Comparison of ENCODE assay signal across 13 mouse cellular contexts in the genomic region with DNA sequence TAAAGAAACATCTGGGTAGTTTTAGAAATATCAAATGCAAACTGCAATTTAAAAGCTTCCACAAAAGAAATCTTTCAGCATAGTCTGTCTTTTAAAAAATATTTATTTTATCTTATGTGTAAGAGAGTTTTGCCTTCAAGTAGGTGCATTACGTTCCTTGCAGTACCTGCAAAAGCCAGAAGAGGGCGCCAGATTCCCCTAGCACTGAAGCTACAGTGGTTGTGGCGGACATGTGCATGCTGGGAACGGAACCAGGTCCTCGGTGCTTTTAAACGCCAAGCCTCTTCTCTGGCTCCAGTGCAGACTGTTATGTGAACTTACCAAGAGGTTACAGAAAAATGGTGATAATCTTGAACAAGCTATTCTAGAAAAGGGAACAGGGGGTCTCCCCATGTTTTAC. TPM values are rescaled to one million over a fixed set of nuclear protein-coding genes. Genes with fewer than 3 reads are reported as not detected.
DNase-seq lines count a peak whose midpoint lies in the region; ATAC-seq and TF ChIP-seq lines count a peak whose summit lies in the region.
"Had no signal": no experiment of that assay in that cellular context is flagged by ENCODE, and none has a peak within 500 bp of the region (broad histone marks: within the 10 kb centered on the region; RNA-seq: fewer than 3 reads in every experiment).

No protein-coding gene starts in this region.

- H3K27ac ChIP-seq in heart, adult 2 months = no peak overlapping the region
- H3K27ac ChIP-seq: liver, embryonic 15.5 days; neural tube, embryonic 13.5 days had no signal

- no peak for ATAC-seq in Patski
- ATAC-seq in megakaryocyte progenitor cell, adult 5-6 weeks (replicated peaks; ENCODE audit: poor library complexity) = 0 out of 2 replicates have a peak, but pooled peaks have one; percentile 35

- no peaks in the 10 kb centered on the region for H3K36me3 ChIP-seq in heart, adult 2 months (ENCODE audit: control insufficient read depth, insufficient read depth, low read length)
- H3K36me3 ChIP-seq: liver, embryonic 15.5 days; neural tube, embryonic 13.5 days had no signal

- H3K4me3 ChIP-seq in heart, adult 2 months = no peak overlapping the region
- H3K4me3 ChIP-seq: liver, embryonic 15.5 days; neural tube, embryonic 13.5 days had no signal

- intact Hi-C loops in heart, adult 2 months (cut with DNase I) = no loop called here
- intact Hi-C loops in heart, postnatal 25 days (cut with DNase I) = no loop called here

- POLR2A ChIA-PET in Patski (lab: Charles Lee) = no interaction called here

- in situ Hi-C loops in Patski (cut with MboI; ENCODE audit: low pct_unique_long_range_greater_than_20kb) = no loop called here

- H3K79me2 ChIP-seq in heart, adult 2 months (replicated peaks; ENCODE audit: control insufficient read depth, insufficient read depth, low read length) = no peaks in the 10 kb centered on the region

- no peak overlapping the region for H3K9ac ChIP-seq in heart, adult 2 months (ENCODE audit: low read depth, low read length)
- H3K9ac ChIP-seq: liver, embryonic 15.5 days; neural tube, embryonic 13.5 days had no signal

- CTCF ChIA-PET in Patski (lab: Charles Lee) = interaction anchor here (0.8 to 1.0 kb wide), 2 partner anchors 11 to 12 kb away, joined by 3 read pairs; no protein-coding TSS in a partner anchor

- DNase-seq in heart, adult 2 months = no peak
- no peak for DNase-seq in heart, postnatal 25 days (ENCODE audit: low spot score)
- peak; percentile 39 for DNase-seq in 3T3-L1 (ENCODE audit: low read depth, low spot score)
- DNase-seq in Patski (ENCODE audit: low read depth, low spot score) = no peak
- DNase-seq in urinary bladder, adult 2 months (ENCODE audit: low spot score) = no peak
- DNase-seq in heart, adult 9 months (ENCODE audit: low spot score in 2 of 2) = no peak
- no peak for DNase-seq in left cerebral cortex, adult 11 months (ENCODE audit: low spot score)
- DNase-seq: gastrocnemius, postnatal 25 days; kidney, adult 8-10 months had no signal

- no peaks in the 10 kb centered on the region for H3K27me3 ChIP-seq in heart, adult 2 months (ENCODE audit: control insufficient read depth, insufficient read depth, low read length)
- H3K27me3 ChIP-seq in Patski = no peaks in the 10 kb centered on the region
- H3K27me3 ChIP-seq: liver, embryonic 15.5 days; neural tube, embryonic 13.5 days had no signal

- TF ChIP-seq CTCF in heart, adult 2 months (IDR thresholded peaks at IDR 0.05) = peak; percentile 79
- TF ChIP-seq CTCF in Patski (IDR thresholded peaks at IDR 0.05) = peak; percentile 66

- 70% methylated on average over 6 of the region's 6 CpGs for WGBS in heart, adult 2 months

- TF ChIP-seq POLR2A in heart, adult 2 months (IDR thresholded peaks at IDR 0.05; ENCODE audit: insufficient read depth, low read depth, low read length) = no peak

- TF ChIP-seq EP300 in heart, adult 2 months (IDR thresholded peaks at IDR 0.05; ENCODE audit: insufficient read depth, low read depth, low read length) = no peak

- peaks cover 18% of the 10 kb centered on the region for H3K4me1 ChIP-seq in heart, adult 2 months (ENCODE audit: control insufficient read depth, insufficient read depth, low read length)
- H3K4me1 ChIP-seq: neural tube, embryonic 13.5 days had no signal

RNA-seq across cellular contexts. Expression of a gene that starts 16.3 kb away (rescaled TPM):
- 1 to 10 TPM; 4.4 to 5.4 TPM for total RNA-seq in heart, adult 2 months (2021)
- 5.2 and 7.3 TPM in 2 replicates for polyA plus RNA-seq in heart, adult 2 months (2012; rRNA removed)
- total RNA-seq in heart, postnatal 25 days (2021) = 1 to 10 TPM; 5.7 to 6.3 TPM
- polyA plus RNA-seq in Patski (2021) = 4.7 TPM
- total RNA-seq in megakaryocyte progenitor cell, adult 5-6 weeks (2015) = 0.89 and 1.2 TPM in 2 replicates
- total RNA-seq in megakaryocyte progenitor cell, adult 5-6 weeks (2017) = 3.2 and 4.6 TPM in 2 replicates
- 14.0 and 15.4 TPM in 2 replicates for polyA plus RNA-seq in urinary bladder, adult 2 months (2012; rRNA removed)

RNA-seq across cellular contexts. Expression of a gene that starts 32.3 kb away (rescaled TPM):
- 10 to 100 TPM; 15.2 to 16.0 TPM for total RNA-seq in heart, adult 2 months (2021)
- 15.3 and 20.1 TPM in 2 replicates for polyA plus RNA-seq in heart, adult 2 months (2012; rRNA removed)
- total RNA-seq in heart, postnatal 25 days (2021) = 10 to 100 TPM; 17.7 to 31.0 TPM
- polyA plus RNA-seq in Patski (2021) = 11.2 TPM
- total RNA-seq in megakaryocyte progenitor cell, adult 5-6 weeks (2015) = not detected in 2 replicates
- not detected in 2 replicates for total RNA-seq in megakaryocyte progenitor cell, adult 5-6 weeks (2017)
- 31.7 and 38.1 TPM in 2 replicates for polyA plus RNA-seq in urinary bladder, adult 2 months (2012; rRNA removed)
- total RNA-seq: common myeloid progenitor, adult 5-6 weeks had no signal

RNA-seq across cellular contexts. Expression of a gene that starts 41.4 kb away (rescaled TPM):
- total RNA-seq in heart, adult 2 months (2021) = 10 to 100 TPM; 17.7 to 18.2 TPM
- polyA plus RNA-seq in heart, adult 2 months (2012; rRNA removed) = 21.6 and 23.4 TPM in 2 replicates
- total RNA-seq in heart, postnatal 25 days (2021) = 10 to 100 TPM; 16.0 to 17.2 TPM
- 49.4 TPM for polyA plus RNA-seq in Patski (2021)
- 17.6 and 19.2 TPM in 2 replicates for total RNA-seq in megakaryocyte progenitor cell, adult 5-6 weeks (2015)
- 18.7 and 20.0 TPM in 2 replicates for total RNA-seq in megakaryocyte progenitor cell, adult 5-6 weeks (2017)
- polyA plus RNA-seq in urinary bladder, adult 2 months (2012; rRNA removed) = 38.2 and 41.2 TPM in 2 replicates

RNA-seq across cellular contexts. Expression of a gene that starts 58.4 kb away (rescaled TPM):
- 10 to 100 TPM; 20.2 to 28.6 TPM for total RNA-seq in heart, adult 2 months (2021)
- 112 and 121 TPM in 2 replicates for polyA plus RNA-seq in heart, adult 2 months (2012; rRNA removed)
- total RNA-seq in heart, postnatal 25 days (2021) = 10 to 100 TPM; 19.2 to 24.0 TPM
- polyA plus RNA-seq in Patski (2021) = 113 TPM
- 92.3 and 118 TPM in 2 replicates for total RNA-seq in megakaryocyte progenitor cell, adult 5-6 weeks (2015)
- total RNA-seq in megakaryocyte progenitor cell, adult 5-6 weeks (2017) = 51.7 and 56.3 TPM in 2 replicates
- polyA plus RNA-seq in urinary bladder, adult 2 months (2012; rRNA removed) = 154 and 187 TPM in 2 replicates

Comparison
In these comparisons a context has a peak if more than half of its experiments do, and no peak if none do; other contexts are left out.
1. RNA of a gene that starts 32.3 kb away (total RNA-seq): 17.7 to 31.0 TPM in heart, postnatal 25 days and 15.2 to 16.0 TPM in heart, adult 2 months; not detected in megakaryocyte progenitor cell, adult 5-6 weeks; every median in the first group is over 10 times any median in the second.